Mouse (Mus musculus) fat pad, adult 2 months (tissue): ENCODE measurements around the gene Mybbp1a.
"Not testable (repeated sequence)": the region's sequence is repeated elsewhere in the genome, so short reads cannot be mapped to it uniquely, and the experiment has no call there.

Source experiments
- DNase-seq: peaks from one replicate; pipeline ENCODE4 v3.0.0-alpha.2; 2011; ENCODE audit warnings: low read depth, low spot score; ENCODE audit errors: extremely low read depth

Gene Mybbp1a

GRCm38 (mm10) chr11:72411945-72412344 is 29.2 kb upstream of the Mybbp1a start:
- DNase-seq, result no peak

GRCm38 (mm10) chr11:72413016-72413415 is 28.1 kb upstream of the Mybbp1a start:
- no peak for DNase-seq

- no peak for DNase-seq
Observed at GRCm38 (mm10) chr11:72413601-72414190, 27.5 kb upstream of the Mybbp1a start.

- DNase-seq, result no peak
Observed at GRCm38 (mm10) chr11:72415155-72415554, 26.0 kb upstream of the Mybbp1a start.

- no peak for DNase-seq
Observed at GRCm38 (mm10) chr11:72416666-72417065, 24.5 kb upstream of the Mybbp1a start.

GRCm38 (mm10) chr11:72417376-72417775 is 23.8 kb upstream of the Mybbp1a start:
- no peak for DNase-seq

GRCm38 (mm10) chr11:72418227-72418626 is 22.9 kb upstream of the Mybbp1a start:
- DNase-seq, result no peak

GRCm38 (mm10) chr11:72419006-72419405 is 22.1 kb upstream of the Mybbp1a start:
- no peak for DNase-seq

GRCm38 (mm10) chr11:72420460-72421122 is 20.6 kb upstream of the Mybbp1a start:
- DNase-seq, result no peak

GRCm38 (mm10) chr11:72421518-72422278 is 19.5 kb upstream of the Mybbp1a start:
- no peak for DNase-seq

- DNase-seq, result no peak
Observed at GRCm38 (mm10) chr11:72423686-72424085, 17.5 kb upstream of the Mybbp1a start.

GRCm38 (mm10) chr11:72425201-72425600 is 16.0 kb upstream of the Mybbp1a start:
- DNase-seq, result no peak

GRCm38 (mm10) chr11:72426884-72427283 is 14.3 kb upstream of the Mybbp1a start:
- DNase-seq, result no peak

GRCm38 (mm10) chr11:72428694-72429093 is 12.5 kb upstream of the Mybbp1a start:
- no peak for DNase-seq

GRCm38 (mm10) chr11:72429288-72429690 is 11.9 kb upstream of the Mybbp1a start:
- no peak for DNase-seq

GRCm38 (mm10) chr11:72430311-72431068 is 10.7 kb upstream of the Mybbp1a start:
- not testable (repeated sequence) for DNase-seq

GRCm38 (mm10) chr11:72434963-72435693 is 6.0 kb upstream of the Mybbp1a start, which contains the start of gene Ggt6:
Ggt6 (plus strand) TSS chr11:72435526.
- DNase-seq, result peak; percentile 87

- no peak for DNase-seq
Observed at GRCm38 (mm10) chr11:72435694-72436045, 5.5 kb upstream of the Mybbp1a start.

GRCm38 (mm10) chr11:72436271-72436670 is 4.9 kb upstream of the Mybbp1a start:
- DNase-seq, result no peak

- no peak for DNase-seq
Observed at GRCm38 (mm10) chr11:72436756-72437650, 4.2 kb upstream of the Mybbp1a start.
